Mouse (Mus musculus) forebrain, embryonic 16.5 days (tissue): ENCODE results near the gene Vps37b. TPM values are rescaled to one million over a fixed set of nuclear protein-coding genes. Genes with fewer than 3 reads are reported as not detected.

ENCODE experiments used
- ATAC-seq: fragments of 200-750 bp; cut with Nextera tagmentation; 2 replicates; pipeline ENCODE4 v1.8.0; 2017; ENCODE audit warnings: mild to moderate bottlenecking, moderate library complexity
- H3K27ac ChIP-seq: fragments of 300-500 bp; sonication (generic); 2 replicates; pipeline ENCODE4 v1.5.1; 2014; ENCODE audit warnings: low read length, control low read depth
- H3K27me3 ChIP-seq: fragments of 300-500 bp; sonication (generic); replicated peaks from 2 replicates; pipeline ENCODE4 v1.6.1; 2014; ENCODE audit warnings: low read length; ENCODE audit not compliant: control insufficient read depth, insufficient read depth
- H3K36me3 ChIP-seq: fragments of 300-500 bp; sonication (generic); 2 replicates; pipeline ENCODE4 v1.6.1; 2014; ENCODE audit not compliant: control insufficient read depth, insufficient read depth
- H3K4me1 ChIP-seq: fragments of 300-500 bp; sonication (generic); replicated peaks from 2 replicates; pipeline ENCODE4 v1.6.1; 2014; ENCODE audit warnings: low read length; ENCODE audit not compliant: control insufficient read depth, insufficient read depth
- H3K4me2 ChIP-seq: fragments of 300-500 bp; sonication (generic); 2 replicates; pipeline ENCODE4 v1.6.1; 2014; ENCODE audit warnings: mild to moderate bottlenecking, low read length, control low read depth
- H3K4me3 ChIP-seq: fragments of 300-500 bp; sonication (generic); replicated peaks from 2 replicates; pipeline ENCODE4 v1.5.1; 2014; ENCODE audit warnings: mild to moderate bottlenecking, low read length, control low read depth
- H3K9ac ChIP-seq: fragments of 300-500 bp; sonication (generic); replicated peaks from 2 replicates; pipeline ENCODE4 v1.6.1; 2014; ENCODE audit warnings: low read depth, low read length, control low read depth
- H3K9me3 ChIP-seq: fragments of 300-500 bp; sonication (generic); 2 replicates; pipeline ENCODE4 v1.6.1; 2016; ENCODE audit warnings: low read length; ENCODE audit not compliant: control insufficient read depth
- WGBS: fragments of 180-500 bp; shearing (Covaris S2); extraction: QIAGEN DNeasy Blood & Tissue Kit; methylation state at CpG from one replicate; pipeline ENCODE4 v1.1.7; 2014; 5-methylcytosine and 5-hydroxymethylcytosine counted together
- polyA plus RNA-seq: library from polyadenylated mRNA; unstranded; fragments of >200 nt; fragmentation: Nextera tagmentation; extraction: Ambion mirVana; gene quantifications from 2 replicates; pipeline ENCODE4 v1.2.1, GENCODE M21; 2015

The Vps37b gene
- polyA plus RNA-seq, 1 experiment from 2014 or later, result 104 TPM

DNA sequence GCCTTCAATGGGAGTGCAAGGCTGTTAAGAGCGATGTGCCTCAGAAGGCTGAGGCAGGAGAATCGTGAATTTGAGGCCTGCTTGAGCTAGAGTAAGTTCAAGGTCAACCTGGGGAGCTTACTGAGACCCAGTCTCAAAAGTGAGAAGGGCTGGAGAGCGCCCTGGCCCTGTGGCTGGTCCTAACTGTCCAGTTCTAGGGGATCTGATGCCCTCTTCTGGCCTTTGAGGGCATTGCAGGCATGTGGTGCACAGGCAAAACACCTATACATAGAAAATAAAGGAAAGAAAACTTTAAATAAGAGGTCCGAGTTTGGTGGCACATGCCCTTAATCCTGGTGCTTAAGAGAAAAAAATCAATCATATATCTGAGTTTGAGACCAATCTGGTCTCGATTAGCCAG lies 39.3 kb downstream of the Vps37b start:
- Histone ChIP-seq H3K36me3 (no peaks in the 10 kb centered on the region), H3K4me1 (peaks cover 21% of the 10 kb centered on the region), H3K27me3 (no peaks in the 10 kb centered on the region), H3K9ac (no peak overlapping the region), H3K27ac (peak overlapping the region; percentile 77), H3K4me2 (no peak overlapping the region), H3K4me3 (no peak overlapping the region), H3K9me3 (no peaks in the 10 kb centered on the region)
- peak; percentile 51; the same call in 1 of the 2 replicates for ATAC-seq
- 28% methylated on average over 5 of the region's 5 CpGs for WGBS

GRCm38 (mm10) chr5:123992193-123992637 lies 39.9 kb downstream of the Vps37b start:
- H3K4me2 ChIP-seq, result no peak overlapping the region
- ATAC-seq, result no peak
- no peaks in the 10 kb centered on the region for H3K36me3 ChIP-seq
- WGBS, result 77% methylated on average over 10 of the region's 10 CpGs
- no peak overlapping the region; the same call in 1 of the 2 replicates for H3K9ac ChIP-seq
- no peaks in the 10 kb centered on the region for H3K9me3 ChIP-seq
- peak overlapping the region; percentile 77 for H3K27ac ChIP-seq
- peaks cover 15% of the 10 kb centered on the region for H3K4me1 ChIP-seq
- no peak overlapping the region for H3K4me3 ChIP-seq
- no peaks in the 10 kb centered on the region for H3K27me3 ChIP-seq

DNA sequence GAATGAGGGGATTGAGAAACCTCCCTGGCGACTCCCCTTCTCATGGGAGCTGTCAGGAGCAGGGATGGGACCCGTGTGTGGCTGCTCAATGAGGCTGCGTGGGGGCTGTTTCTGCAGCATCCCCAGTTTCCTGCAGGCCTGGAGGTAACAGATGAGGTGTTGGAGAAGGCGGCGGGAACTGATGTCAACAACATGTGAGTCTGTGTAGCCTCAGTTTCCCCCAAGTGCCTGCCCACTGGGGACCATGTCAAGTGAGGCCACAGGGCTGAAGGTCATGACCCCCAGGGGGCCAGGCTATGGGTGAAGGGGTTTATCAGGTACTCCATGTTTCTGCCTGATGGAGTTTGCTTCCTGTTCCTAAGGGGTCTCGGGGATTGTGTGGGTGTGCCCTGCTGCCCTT lies 40.7 kb downstream of the Vps37b start:
- Histone ChIP-seq H3K4me1 (peaks cover 9% of the 10 kb centered on the region), H3K4me3 (no peak overlapping the region), H3K9ac (no peak overlapping the region), H3K27me3 (no peaks in the 10 kb centered on the region), H3K9me3 (no peaks in the 10 kb centered on the region), H3K36me3 (no peaks in the 10 kb centered on the region), H3K4me2 (no peak overlapping the region), H3K27ac (no peak overlapping the region)
- WGBS, result 83% methylated on average over 6 of the region's 6 CpGs
- no peak for ATAC-seq

DNA sequence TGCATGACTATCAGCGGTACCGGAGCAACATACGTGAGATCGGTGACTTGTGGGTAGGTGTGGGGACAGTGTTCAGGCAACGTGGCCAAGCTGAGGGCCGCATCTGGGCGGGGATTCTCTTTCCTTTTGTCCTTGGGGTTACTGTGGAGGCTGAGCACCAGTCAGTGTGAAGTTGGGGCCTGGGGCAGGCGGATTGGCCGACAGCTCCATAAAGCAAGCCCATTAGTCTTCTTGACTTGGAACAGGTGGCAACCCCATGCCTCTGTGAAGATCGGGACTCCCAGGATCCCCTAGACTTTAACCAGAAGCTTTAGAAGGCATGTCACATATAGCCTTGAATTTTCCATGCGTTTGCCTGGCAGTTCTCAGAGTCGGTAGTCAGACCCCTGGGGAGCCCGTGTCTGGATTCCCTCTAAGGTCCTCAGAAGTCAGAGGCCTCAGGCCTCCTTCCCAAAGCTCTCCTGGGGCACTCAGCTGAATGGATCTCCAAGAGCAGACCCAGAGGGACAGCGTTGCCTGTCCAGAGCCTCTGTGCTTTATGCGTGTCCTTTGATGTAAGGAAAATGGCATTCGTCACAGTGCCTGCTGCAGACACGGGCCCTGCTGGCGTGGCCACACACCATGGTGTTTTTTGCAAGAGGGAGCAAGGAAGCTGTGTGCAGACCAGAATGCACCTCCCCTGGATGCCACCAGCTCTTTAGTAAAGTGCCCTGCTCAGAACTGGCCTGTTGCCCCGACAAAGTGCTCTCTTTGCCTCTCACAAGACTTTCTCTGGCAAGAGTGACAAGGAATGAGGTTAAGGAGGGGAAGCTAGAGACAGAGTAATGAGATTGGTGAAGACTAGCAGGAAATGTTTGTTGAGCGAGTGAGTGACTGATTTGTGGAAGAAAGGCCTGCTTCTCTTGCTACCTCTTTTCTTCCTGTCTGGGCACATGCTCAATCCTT lies 41.9 kb downstream of the Vps37b start:
- ATAC-seq, result no peak

GRCm38 (mm10) chr5:123987511-123987910 lies 44.6 kb downstream of the Vps37b start:
- ATAC-seq, result no peak

More for the DNA sequence above, 41.9 kb downstream of the Vps37b start:
- H3K36me3 ChIP-seq, result no peaks in the 10 kb centered on the region
- H3K9me3 ChIP-seq, result no peaks in the 10 kb centered on the region
- 83% methylated on average over 20 of the region's 20 CpGs for WGBS
- H3K4me1 ChIP-seq, result peaks cover 9% of the 10 kb centered on the region
- no peak overlapping the region for H3K4me3 ChIP-seq
- no peak overlapping the region for H3K9ac ChIP-seq
- no peaks in the 10 kb centered on the region for H3K27me3 ChIP-seq
- no peak overlapping the region for H3K4me2 ChIP-seq
- H3K27ac ChIP-seq, result no peak overlapping the region

GRCm38 (mm10) chr5:123986925-123987324 lies 45.1 kb downstream of the Vps37b start:
- no peak for ATAC-seq
- WGBS, result 100% methylated on average over 2 of the region's 2 CpGs
- H3K4me2 ChIP-seq, result no peak overlapping the region

More at GRCm38 (mm10) chr5:123987511-123987910, 44.6 kb downstream of the Vps37b start:
- H3K4me1 ChIP-seq, result peaks cover 4% of the 10 kb centered on the region
- H3K9me3 ChIP-seq, result no peaks in the 10 kb centered on the region
- no peak overlapping the region for H3K27ac ChIP-seq
- no peak overlapping the region for H3K4me2 ChIP-seq
- no peak overlapping the region for H3K4me3 ChIP-seq
- no peaks in the 10 kb centered on the region for H3K36me3 ChIP-seq
- no peaks in the 10 kb centered on the region for H3K27me3 ChIP-seq
- H3K9ac ChIP-seq, result no peak overlapping the region
- WGBS, result 79% methylated on average over 4 of the region's 4 CpGs

GRCm38 (mm10) chr5:123985434-123985833 lies 46.6 kb downstream of the Vps37b start:
- WGBS, result 75% methylated on average over 9 of the region's 9 CpGs
- ATAC-seq, result no peak
- H3K4me2 ChIP-seq, result no peak overlapping the region
- no peaks in the 10 kb centered on the region for H3K9me3 ChIP-seq
- no peak overlapping the region for H3K9ac ChIP-seq
- H3K4me1 ChIP-seq, result 0 out of 2 replicates have a peak, but pooled peaks cover 3% of the 10 kb centered on the region
- no peak overlapping the region for H3K4me3 ChIP-seq
- H3K36me3 ChIP-seq, result no peaks in the 10 kb centered on the region
- no peaks in the 10 kb centered on the region for H3K27me3 ChIP-seq
- H3K27ac ChIP-seq, result no peak overlapping the region

More at GRCm38 (mm10) chr5:123986925-123987324, 45.1 kb downstream of the Vps37b start:
- no peaks in the 10 kb centered on the region for H3K36me3 ChIP-seq
- no peak overlapping the region for H3K27ac ChIP-seq
- no peaks in the 10 kb centered on the region for H3K9me3 ChIP-seq
- H3K27me3 ChIP-seq, result no peaks in the 10 kb centered on the region
- no peak overlapping the region for H3K4me3 ChIP-seq
- no peaks in the 10 kb centered on the region for H3K4me1 ChIP-seq
- no peak overlapping the region for H3K9ac ChIP-seq

GRCm38 (mm10) chr5:123982838-123983237 lies 49.2 kb downstream of the Vps37b start:
- H3K27ac ChIP-seq, result no peak overlapping the region
- no peaks in the 10 kb centered on the region for H3K27me3 ChIP-seq
- no peak overlapping the region for H3K4me3 ChIP-seq
- no peaks in the 10 kb centered on the region for H3K36me3 ChIP-seq
- H3K4me2 ChIP-seq, result no peak overlapping the region
- H3K4me1 ChIP-seq, result 0 out of 2 replicates have a peak, but pooled peaks cover 3% of the 10 kb centered on the region
- no peaks in the 10 kb centered on the region for H3K9me3 ChIP-seq
- ATAC-seq, result no peak
- H3K9ac ChIP-seq, result no peak overlapping the region
- WGBS, result 86% methylated on average over 11 of the region's 11 CpGs

DNA sequence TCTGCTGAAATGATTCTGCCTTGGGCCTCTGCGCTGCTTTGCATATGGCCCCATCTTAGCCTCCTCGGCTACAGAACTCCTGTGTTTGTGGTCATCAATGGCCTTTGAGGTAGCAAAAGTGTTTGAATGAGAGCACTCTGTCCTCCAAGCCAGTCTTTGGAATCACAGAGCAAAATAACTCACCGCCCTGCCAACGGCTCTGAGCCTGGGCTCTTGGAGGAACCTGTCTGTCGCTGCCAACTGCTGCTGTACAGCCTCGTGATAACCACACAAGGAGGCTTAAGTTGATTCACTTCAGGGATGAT lies 50.9 kb downstream of the Vps37b start:
- 73% methylated on average over 6 of the region's 6 CpGs for WGBS
- H3K9me3 ChIP-seq, result no peaks in the 10 kb centered on the region
- H3K4me1 ChIP-seq, result 0 out of 2 replicates have a peak, but pooled peaks cover 3% of the 10 kb centered on the region
- H3K4me2 ChIP-seq, result no peak overlapping the region
- ATAC-seq, result no peak
- H3K4me3 ChIP-seq, result no peak overlapping the region
- no peaks in the 10 kb centered on the region for H3K36me3 ChIP-seq
- H3K27ac ChIP-seq, result no peak overlapping the region
- no peaks in the 10 kb centered on the region for H3K27me3 ChIP-seq
- no peak overlapping the region for H3K9ac ChIP-seq
